Mouse (Mus musculus) liver, adult (tissue): Measurements from ENCODE around the gene Ttc25.

Source experiments
- GATA4 ChIP-seq: IDR thresholded peaks from 2 replicates; pipeline ENCODE4 v1.6.1; 2014; ENCODE audit warnings: mild to moderate bottlenecking, low read length; ENCODE audit not compliant: insufficient replicate concordance

Ttc25 gene

GRCm38 (mm10) chr11:100524987-100525630, 20.3 kb upstream of the Ttc25 start:
- TF ChIP-seq GATA4, result no peak

GRCm38 (mm10) chr11:100526052-100526816, 19.2 kb upstream of the Ttc25 start:
- TF ChIP-seq GATA4, result no peak

- no peak for TF ChIP-seq GATA4
Measured at GRCm38 (mm10) chr11:100527066-100527457, 18.3 kb upstream of the Ttc25 start.

DNA sequence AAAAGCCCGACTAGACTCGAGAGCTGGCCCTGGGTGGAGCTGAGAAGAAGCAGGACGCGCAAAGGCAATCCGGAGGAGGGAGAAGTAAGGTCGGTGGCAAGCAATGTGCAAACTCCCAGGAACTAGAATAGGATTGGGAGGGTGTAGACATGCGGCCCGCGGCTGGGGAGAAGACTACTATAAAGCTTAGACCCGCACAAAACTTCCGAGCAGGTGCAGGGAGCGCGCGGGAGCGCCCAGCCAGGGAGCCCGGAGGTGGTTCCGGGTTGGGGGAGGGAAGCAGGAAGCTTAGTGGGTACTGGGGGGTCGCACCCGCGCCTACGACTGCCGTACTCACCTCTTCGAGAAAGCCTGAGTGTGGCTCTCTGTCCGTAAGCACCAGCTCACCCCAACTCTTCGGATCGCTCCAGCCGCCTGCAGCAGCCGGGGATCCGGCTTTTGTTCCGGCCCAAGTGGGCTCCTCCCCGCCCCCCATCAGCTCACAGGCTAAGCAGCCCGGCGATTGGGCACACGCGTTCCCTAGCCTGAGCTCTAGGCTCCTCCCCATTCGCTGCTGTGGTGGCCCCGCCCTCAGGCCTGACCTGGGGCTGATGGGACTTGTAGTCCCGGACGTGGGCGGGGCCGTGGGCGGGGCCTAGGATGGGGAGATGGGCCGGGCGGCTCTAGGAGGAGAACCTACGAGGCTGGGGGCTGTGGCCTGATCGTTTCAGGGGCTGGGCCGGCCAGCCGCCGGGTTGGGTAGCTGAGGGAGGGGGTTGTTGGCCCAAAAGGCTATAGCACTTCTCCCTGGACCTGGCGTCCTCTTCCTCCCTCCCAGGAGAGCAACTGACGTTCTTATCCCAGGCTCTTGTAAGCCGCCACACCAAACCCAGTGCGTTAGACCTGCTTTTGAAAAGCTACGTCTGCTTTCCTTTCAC, 17.7 kb upstream of the Ttc25 start, which contains the start of gene Acly:
Gene Acly, minus strand, starts transcription at position 543 of the 917 bp plus-strand sequence.
- no peak for TF ChIP-seq GATA4

DNA sequence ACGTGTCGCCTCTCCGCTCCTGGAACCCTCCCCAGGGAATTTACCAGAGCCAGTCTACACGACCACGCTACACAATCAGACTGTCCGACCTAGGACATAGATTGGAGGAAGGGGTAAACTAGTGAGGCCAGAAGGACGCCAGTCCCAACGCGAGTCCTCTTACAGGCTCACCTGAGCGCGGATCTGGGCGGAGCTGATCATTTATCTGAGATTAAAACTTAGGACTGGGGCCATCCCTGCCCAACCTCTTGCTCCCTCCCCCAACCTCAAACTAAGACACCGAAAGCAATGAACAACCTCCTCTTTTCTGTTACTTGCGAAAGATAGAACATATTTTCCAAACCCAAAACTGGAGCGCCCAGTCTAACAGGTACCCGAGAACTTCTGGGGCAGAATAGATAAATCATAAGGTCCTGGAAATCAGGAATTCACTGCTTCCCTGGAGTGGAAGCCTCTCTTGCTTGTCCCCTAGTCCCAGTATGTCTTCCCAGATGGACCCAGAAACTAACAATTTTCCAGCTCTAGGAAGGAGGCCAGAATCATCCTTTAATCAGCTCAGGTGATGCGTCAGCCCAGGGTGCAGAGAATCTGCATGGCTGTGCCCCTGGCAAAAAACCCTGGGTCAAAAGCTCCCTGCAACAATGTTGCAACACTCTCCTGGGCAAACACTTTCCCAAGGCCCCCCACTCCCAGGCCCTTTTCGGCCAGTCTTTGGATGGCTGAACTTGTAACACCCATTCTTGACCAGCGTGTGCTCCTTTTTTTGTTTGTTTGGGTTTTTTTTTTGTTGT, 16.8 kb upstream of the Ttc25 start:
- no peak for TF ChIP-seq GATA4

- no peak for TF ChIP-seq GATA4
Measured at GRCm38 (mm10) chr11:100533871-100534270, 11.5 kb upstream of the Ttc25 start.

- TF ChIP-seq GATA4, result no peak
Measured at GRCm38 (mm10) chr11:100535996-100536395, 9.4 kb upstream of the Ttc25 start.

GRCm38 (mm10) chr11:100536466-100536865, 8.9 kb upstream of the Ttc25 start:
- no peak for TF ChIP-seq GATA4

- peak; percentile 93 for TF ChIP-seq GATA4
Measured at GRCm38 (mm10) chr11:100540966-100541365, 4.4 kb upstream of the Ttc25 start.

GRCm38 (mm10) chr11:100541577-100541976, 3.8 kb upstream of the Ttc25 start:
- TF ChIP-seq GATA4, result no peak

GRCm38 (mm10) chr11:100545746-100546085, 309 bp downstream of the Ttc25 start:
- no peak for TF ChIP-seq GATA4

DNA sequence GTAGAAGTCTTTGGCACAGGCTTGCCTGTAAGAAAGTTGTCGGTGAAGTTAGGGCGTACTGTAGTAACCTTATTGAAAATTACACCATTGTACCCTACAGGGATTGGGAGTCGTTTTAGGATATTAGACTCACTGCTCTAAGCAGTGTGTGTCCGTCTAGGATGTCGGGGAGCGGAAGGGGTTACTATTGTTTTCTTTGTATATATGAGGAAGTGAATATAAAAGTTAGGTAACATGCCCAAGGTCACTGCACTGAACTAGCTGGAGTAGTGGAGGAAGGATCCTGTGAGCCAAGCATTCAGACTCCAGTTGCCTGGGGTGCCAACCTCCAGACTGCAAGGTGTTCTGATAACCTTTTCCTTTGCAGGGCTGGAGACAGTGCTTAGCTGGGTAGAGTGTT, 1.5 kb downstream of the Ttc25 start:
- no peak for TF ChIP-seq GATA4

- no peak for TF ChIP-seq GATA4
Measured at GRCm38 (mm10) chr11:100548141-100548540, 2.7 kb downstream of the Ttc25 start.

DNA sequence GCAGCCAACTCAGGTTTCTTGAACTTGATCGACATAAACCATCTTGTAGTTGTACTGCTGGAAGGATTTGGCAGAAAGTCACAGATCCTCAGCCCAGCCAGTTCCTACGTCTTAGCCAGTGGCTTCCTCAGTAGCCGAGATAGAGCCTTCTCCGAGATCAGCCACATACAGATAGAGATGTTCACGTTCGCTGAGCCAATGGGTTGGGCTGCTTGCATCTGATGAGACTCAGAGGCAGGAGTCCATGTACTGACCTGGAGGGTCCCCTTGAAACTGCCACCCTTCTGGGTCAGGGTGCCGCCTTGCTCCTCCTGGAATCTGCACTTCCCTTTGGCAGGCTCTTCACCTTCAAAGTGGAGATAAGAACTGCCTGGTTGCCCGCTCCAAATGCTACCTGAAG, 4.1 kb downstream of the Ttc25 start:
- no peak for TF ChIP-seq GATA4

DNA sequence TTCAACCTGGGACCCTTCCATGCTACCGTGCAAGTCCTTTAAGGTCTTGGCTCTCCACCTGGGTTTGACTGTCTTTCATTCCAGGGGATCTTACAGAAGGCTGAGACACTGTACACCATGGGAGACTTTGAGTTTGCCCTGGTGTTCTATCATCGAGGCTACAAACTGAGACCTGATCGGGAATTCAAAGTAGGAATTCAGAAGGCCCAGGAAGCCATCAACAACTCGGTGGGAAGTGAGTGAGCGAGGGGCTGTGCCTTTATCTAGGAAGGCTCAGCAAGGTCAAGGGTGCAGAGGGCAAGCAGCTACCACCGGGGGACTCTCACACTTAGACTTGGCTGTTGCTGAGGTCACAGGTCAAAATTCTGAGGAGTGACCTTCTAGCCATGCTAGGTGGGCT, 4.7 kb downstream of the Ttc25 start:
- no peak for TF ChIP-seq GATA4
